Mouse (Mus musculus) gonadal fat pad, adult 2 months (tissue): ENCODE data around the gene Clic6. TPM values are rescaled to one million over a fixed set of nuclear protein-coding genes. Genes with fewer than 3 reads are reported as not detected.

ENCODE experiments used
- polyA plus RNA-seq: library from polyadenylated mRNA; depleted of rRNA; stranded (reverse); fragments of >200 nt; gene quantifications from 2 replicates; pipeline ENCODE4 v1.2.3, GENCODE M21; 2012; rRNA removed

Gene Clic6
- polyA plus RNA-seq, 1 experiment, result 3.2 TPM

Other genes starting within 250 kb of the Clic6 start
- gene Kcne2, start 193.3 kb upstream of the Clic6 start, polyA plus RNA-seq, result not detected in 2 replicates
- 14.4 and 20.0 TPM in 2 replicates for gene Smim11, start 184.4 kb upstream of the Clic6 start, polyA plus RNA-seq
- 0.80 and 1.3 TPM in 2 replicates for gene Fam243, start 164.3 kb upstream of the Clic6 start, polyA plus RNA-seq
- 0.03 and 0.24 TPM in 2 replicates for gene Kcne1, start 126.3 kb upstream of the Clic6 start, polyA plus RNA-seq
- 14.6 and 16.9 TPM in 2 replicates for gene Rcan1, start 14.9 kb upstream of the Clic6 start, polyA plus RNA-seq